Mouse (Mus musculus) lung, postnatal 0 days (tissue): ENCODE measurements around the gene Chmp5. TPM values are rescaled to one million over a fixed set of nuclear protein-coding genes. Genes with fewer than 3 reads are reported as not detected.

ENCODE experiments used
- ATAC-seq: fragments of 200-750 bp; cut with Nextera tagmentation; 2 replicates; pipeline ENCODE4 v1.8.0; 2017; ENCODE audit warnings: moderate library complexity
- DNase-seq: peaks from one replicate; pipeline ENCODE4 v3.0.0-alpha.2; 2016; ENCODE audit warnings: low spot score
- H3K27ac ChIP-seq: fragments of 300-500 bp; sonication (generic); 2 replicates; pipeline ENCODE4 v1.5.1; 2014; ENCODE audit warnings: antibody characterized with exemption, mild to moderate bottlenecking, low read length, mixed read lengths
- H3K27me3 ChIP-seq: fragments of 300-500 bp; sonication (generic); replicated peaks from 2 replicates; pipeline ENCODE4 v1.6.1; 2014; ENCODE audit warnings: low read length, mixed read lengths; ENCODE audit not compliant: insufficient read depth
- H3K36me3 ChIP-seq: fragments of 300-500 bp; sonication (generic); 2 replicates; pipeline ENCODE4 v1.6.1; 2014; ENCODE audit warnings: low read length, mixed read lengths; ENCODE audit not compliant: insufficient read depth
- H3K4me1 ChIP-seq: fragments of 300-500 bp; sonication (generic); 2 replicates; pipeline ENCODE4 v1.6.1; 2014; ENCODE audit warnings: antibody characterized with exemption, low read depth, low read length, mixed read lengths; ENCODE audit not compliant: insufficient read depth
- H3K4me2 ChIP-seq: fragments of 300-500 bp; sonication (generic); replicated peaks from 2 replicates; pipeline ENCODE4 v1.6.1; 2014; ENCODE audit warnings: low read depth, mild to moderate bottlenecking, low read length, moderate library complexity, mixed read lengths
- H3K4me3 ChIP-seq: fragments of 300-500 bp; sonication (generic); 2 replicates; pipeline ENCODE4 v1.5.1; 2014; ENCODE audit warnings: low read depth, low read length
- H3K9ac ChIP-seq: fragments of 300-500 bp; sonication (generic); replicated peaks from 2 replicates; pipeline ENCODE4 v1.6.1; 2014; ENCODE audit warnings: low read depth, mild to moderate bottlenecking
- H3K9me3 ChIP-seq: fragments of 300-500 bp; sonication (generic); 2 replicates; pipeline ENCODE4 v1.6.1; 2016; ENCODE audit warnings: low read length, mixed read lengths
- CTCF ChIP-seq: IDR thresholded peaks from 2 replicates; pipeline ENCODE4 v1.5.1; 2016; ENCODE audit warnings: antibody characterized with exemption, mild to moderate bottlenecking
- EP300 ChIP-seq: IDR thresholded peaks from 2 replicates; pipeline ENCODE4 v1.6.1; 2016; ENCODE audit warnings: antibody characterized with exemption, mild to moderate bottlenecking, control low read depth
- WGBS: fragments of 180-500 bp; shearing (Covaris S2); extraction: QIAGEN DNeasy Blood & Tissue Kit; methylation state at CpG from one replicate; pipeline ENCODE4 v1.1.7; 2014; 5-methylcytosine and 5-hydroxymethylcytosine counted together
- polyA plus RNA-seq: library from polyadenylated mRNA; unstranded; fragments of >200 nt; fragmentation: Nextera tagmentation; extraction: Ambion mirVana; gene quantifications from 2 replicates; pipeline ENCODE4 v1.2.1, GENCODE M21; 2015

The Chmp5 gene
- polyA plus RNA-seq, 1 experiment from 2014 or later, result 150 TPM

- H3K27me3 ChIP-seq, result no peaks in the 10 kb centered on the region
- ATAC-seq (no peak), DNase-seq (no peak)
- no peaks in the 10 kb centered on the region for H3K9me3 ChIP-seq
- H3K9ac ChIP-seq, result no peak overlapping the region
- 70% methylated on average over 9 of the region's 9 CpGs for WGBS
- no peak overlapping the region for H3K4me2 ChIP-seq
- no peaks in the 10 kb centered on the region for H3K4me1 ChIP-seq
- H3K36me3 ChIP-seq, result peaks cover 58% of the 10 kb centered on the region
- TF ChIP-seq CTCF, result no peak
- H3K4me3 ChIP-seq, result no peak overlapping the region
- H3K27ac ChIP-seq, result no peak overlapping the region
Measured at GRCm38 (mm10) chr4:40936175-40936839, 11.9 kb upstream of the Chmp5 start.

- WGBS, result 86% methylated on average over 5 of the region's 5 CpGs
- H3K9me3 ChIP-seq, result no peaks in the 10 kb centered on the region
- no peaks in the 10 kb centered on the region for H3K4me1 ChIP-seq
- H3K27me3 ChIP-seq, result no peaks in the 10 kb centered on the region
- DNase-seq (no peak), ATAC-seq (no peak)
- peaks cover 65% of the 10 kb centered on the region for H3K36me3 ChIP-seq
- H3K4me2 ChIP-seq, result no peak overlapping the region
- no peak overlapping the region for H3K27ac ChIP-seq
- no peak for TF ChIP-seq CTCF
- no peak for TF ChIP-seq EP300
- H3K9ac ChIP-seq, result no peak overlapping the region
- H3K4me3 ChIP-seq, result no peak overlapping the region
Measured at GRCm38 (mm10) chr4:40938793-40939192, 9.4 kb upstream of the Chmp5 start.

- WGBS, result 97% methylated on average over 5 of the region's 5 CpGs
Measured at GRCm38 (mm10) chr4:40943651-40944050, 4.6 kb upstream of the Chmp5 start.

GRCm38 (mm10) chr4:40946516-40947121 is 1.6 kb upstream of the Chmp5 start:
- Histone ChIP-seq H3K27me3 (no peaks in the 10 kb centered on the region), H3K9me3 (no peaks in the 10 kb centered on the region), H3K9ac (peak overlapping the region; percentile 80), H3K27ac (no peak overlapping the region), H3K4me3 (peak overlapping the region; percentile 88), H3K4me2 (peak overlapping the region; percentile 73), H3K36me3 (peaks cover 13% of the 10 kb centered on the region; the same call in 1 of the 2 replicates), H3K4me1 (peaks cover 15% of the 10 kb centered on the region)
- DNase-seq (no peak), ATAC-seq (no peak)
- TF ChIP-seq CTCF (no peak), EP300 (no peak)
- WGBS, result 72% methylated on average over 7 of the region's 7 CpGs

More at GRCm38 (mm10) chr4:40943651-40944050, 4.6 kb upstream of the Chmp5 start:
- Histone ChIP-seq H3K4me3 (no peak overlapping the region), H3K36me3 (peaks cover 42% of the 10 kb centered on the region), H3K9ac (no peak overlapping the region), H3K27me3 (no peaks in the 10 kb centered on the region), H3K27ac (no peak overlapping the region), H3K4me1 (peaks cover 10% of the 10 kb centered on the region), H3K4me2 (no peak overlapping the region), H3K9me3 (no peaks in the 10 kb centered on the region)
- no peak for DNase-seq
- no peak for ATAC-seq
- no peak for TF ChIP-seq CTCF

GRCm38 (mm10) chr4:40947565-40948159 is 545 bp upstream of the Chmp5 start:
- no peak for TF ChIP-seq EP300
- TF ChIP-seq CTCF, result peak; percentile 46
- peak overlapping the region; percentile 88 for H3K4me3 ChIP-seq
- peak overlapping the region; percentile 80 for H3K9ac ChIP-seq
- H3K27ac ChIP-seq, result peak overlapping the region; percentile 95
- DNase-seq (peak; percentile 53), ATAC-seq (peak; percentile 65)
- no peaks in the 10 kb centered on the region for H3K27me3 ChIP-seq
- peak overlapping the region; percentile 73 for H3K4me2 ChIP-seq
- peaks cover 15% of the 10 kb centered on the region for H3K4me1 ChIP-seq
- peaks cover 7% of the 10 kb centered on the region; the same call in 1 of the 2 replicates for H3K36me3 ChIP-seq
- no peaks in the 10 kb centered on the region for H3K9me3 ChIP-seq
- WGBS, result under 1% methylated on average over 40 of the region's 40 CpGs

GRCm38 (mm10) chr4:40953521-40953920 is 5.3 kb downstream of the Chmp5 start:
- 90% methylated on average over 1 of the region's 1 CpGs for WGBS
- peak; percentile 16 for DNase-seq
- Histone ChIP-seq H3K36me3 (peaks cover 38% of the 10 kb centered on the region), H3K9me3 (no peaks in the 10 kb centered on the region), H3K4me3 (no peak overlapping the region), H3K4me1 (peaks cover 5% of the 10 kb centered on the region; the same call in 1 of the 2 replicates), H3K4me2 (no peak overlapping the region), H3K27ac (no peak overlapping the region), H3K27me3 (no peaks in the 10 kb centered on the region), H3K9ac (no peak overlapping the region)
- ATAC-seq, result no peak
- TF ChIP-seq CTCF, result peak; percentile 56
- no peak for TF ChIP-seq EP300
